Mouse (Mus musculus) midbrain, embryonic 15.5 days (tissue): ENCODE measurements around the gene Arpc5. TPM values are rescaled to one million over a fixed set of nuclear protein-coding genes. Genes with fewer than 3 reads are reported as not detected.

ENCODE experiments used
- ATAC-seq: fragments of 200-750 bp; cut with Nextera tagmentation; replicated peaks from 2 replicates; pipeline ENCODE4 v1.8.0; 2017; ENCODE audit warnings: moderate TSS enrichment
- H3K27ac ChIP-seq: fragments of 300-500 bp; sonication (generic); 2 replicates; pipeline ENCODE4 v1.5.1; 2015; ENCODE audit warnings: mild to moderate bottlenecking, inconsistent platforms
- H3K27me3 ChIP-seq: fragments of 300-500 bp; sonication (generic); replicated peaks from 2 replicates; pipeline ENCODE4 v1.6.1; 2015; ENCODE audit warnings: inconsistent platforms
- H3K36me3 ChIP-seq: fragments of 300-500 bp; sonication (generic); replicated peaks from 2 replicates; pipeline ENCODE4 v1.6.1; 2015; ENCODE audit warnings: inconsistent platforms
- H3K4me1 ChIP-seq: fragments of 300-500 bp; sonication (generic); 2 replicates; pipeline ENCODE4 v1.6.1; 2015; ENCODE audit warnings: inconsistent platforms
- H3K4me2 ChIP-seq: fragments of 300-500 bp; sonication (generic); 2 replicates; pipeline ENCODE4 v1.6.1; 2015; ENCODE audit warnings: inconsistent platforms, mild to moderate bottlenecking, moderate library complexity
- H3K4me3 ChIP-seq: fragments of 300-500 bp; sonication (generic); 2 replicates; pipeline ENCODE4 v1.5.1; 2015; ENCODE audit warnings: mild to moderate bottlenecking, inconsistent platforms
- H3K9ac ChIP-seq: fragments of 300-500 bp; sonication (generic); 2 replicates; pipeline ENCODE4 v1.6.1; 2015; ENCODE audit warnings: mild to moderate bottlenecking, inconsistent platforms
- H3K9me3 ChIP-seq: fragments of 300-500 bp; sonication (generic); 2 replicates; pipeline ENCODE4 v1.6.1; 2016; ENCODE audit warnings: inconsistent platforms
- whole genome bisulfite sequencing: fragments of 180-500 bp; shearing (Covaris S2); methylation state at CpG from one replicate; pipeline ENCODE4 v1.1.7; 2015; ENCODE audit warnings: mixed read lengths; 5-methylcytosine and 5-hydroxymethylcytosine counted together
- polyA plus RNA-seq: library from polyadenylated mRNA; unstranded; fragments of >200 nt; fragmentation: Nextera tagmentation; extraction: Ambion mirVana; gene quantifications from 2 replicates; pipeline ENCODE4 v1.2.1, GENCODE M21; 2015

Gene Arpc5
- polyA plus RNA-seq, 1 experiment from 2014 or later, result 344 TPM

DNA sequence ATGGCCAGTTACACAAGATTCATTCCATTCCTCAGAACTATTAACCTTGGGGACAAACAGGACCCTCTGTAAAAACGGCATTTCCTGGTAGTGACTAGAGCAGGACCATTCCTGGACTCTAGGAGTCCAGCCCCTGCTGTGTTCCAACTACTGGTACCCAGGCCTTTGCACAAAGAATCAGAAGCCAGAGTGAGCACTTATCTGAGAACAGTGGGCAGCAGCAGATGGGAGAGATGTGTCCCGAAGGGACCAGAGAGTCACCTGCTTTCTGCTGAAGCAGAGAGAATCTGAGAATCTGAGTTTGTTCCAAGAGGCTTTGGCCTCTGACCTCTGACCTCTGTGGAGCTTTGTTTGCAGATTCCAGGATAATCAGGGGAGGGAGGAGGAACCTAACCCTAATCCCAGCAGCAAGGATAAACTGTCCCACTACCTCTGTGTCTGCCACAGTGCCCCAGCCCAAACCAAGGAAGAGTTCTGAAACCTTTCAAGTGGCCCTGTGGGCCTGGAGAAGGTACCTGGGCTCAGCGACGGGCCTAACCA is 21.8 kb downstream of the Arpc5 start:
- Histone ChIP-seq H3K9me3 (no peaks in the 10 kb centered on the region), H3K4me2 (no peak overlapping the region), H3K9ac (no peak overlapping the region), H3K27ac (no peak overlapping the region), H3K36me3 (no peaks in the 10 kb centered on the region), H3K4me3 (no peak overlapping the region), H3K4me1 (no peaks in the 10 kb centered on the region), H3K27me3 (no peaks in the 10 kb centered on the region)
- 27% methylated on average over 4 of the region's 4 CpGs for WGBS
- ATAC-seq, result no peak

DNA sequence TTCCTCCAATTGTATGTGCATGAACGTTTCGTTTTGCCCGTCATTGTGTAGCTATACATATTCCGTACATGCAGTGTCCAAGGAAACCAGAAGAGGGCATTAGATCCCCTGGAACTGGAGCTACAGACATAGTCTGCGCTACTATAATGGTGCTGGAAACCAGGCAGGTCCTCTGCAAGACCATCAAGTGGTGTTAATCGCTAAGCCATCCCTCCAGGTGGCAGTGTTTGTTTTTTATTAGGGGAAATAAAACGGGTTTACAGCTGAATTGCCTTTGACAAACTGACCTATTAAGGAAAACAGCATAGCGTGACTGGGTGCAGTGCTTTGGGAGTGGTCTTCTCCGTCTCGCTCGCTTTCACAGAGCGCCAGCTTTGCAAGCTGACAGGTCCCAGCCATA is 23.9 kb downstream of the Arpc5 start:
- H3K9me3 ChIP-seq, result no peaks in the 10 kb centered on the region
- H3K4me2 ChIP-seq, result no peak overlapping the region
- H3K27me3 ChIP-seq, result no peaks in the 10 kb centered on the region
- no peak overlapping the region for H3K4me3 ChIP-seq
- no peaks in the 10 kb centered on the region for H3K36me3 ChIP-seq
- 30% methylated on average over 12 of the region's 12 CpGs for WGBS
- no peak overlapping the region for H3K27ac ChIP-seq
- no peak for ATAC-seq
- H3K4me1 ChIP-seq, result no peaks in the 10 kb centered on the region
- no peak overlapping the region for H3K9ac ChIP-seq

DNA sequence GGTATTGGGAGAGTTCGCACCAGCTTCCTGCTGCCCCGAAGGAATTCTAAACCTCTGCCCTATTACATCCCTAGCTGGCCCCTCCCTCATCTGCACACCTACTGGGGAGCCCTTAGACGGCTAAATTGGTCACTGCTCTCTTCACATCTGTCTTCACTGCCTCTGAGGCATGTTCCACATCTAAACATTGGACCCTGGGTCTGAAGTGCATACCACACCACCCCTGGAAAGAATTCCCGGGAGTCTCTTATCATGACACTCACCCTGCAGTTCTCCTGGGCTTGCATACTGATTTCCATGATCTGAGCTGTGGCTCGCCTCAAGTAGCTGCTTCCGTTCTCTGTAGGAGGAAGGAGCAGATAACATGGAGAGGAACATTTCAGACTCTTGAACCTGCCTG is 24.5 kb downstream of the Arpc5 start:
- Histone ChIP-seq H3K4me1 (no peaks in the 10 kb centered on the region), H3K4me3 (no peak overlapping the region), H3K27ac (no peak overlapping the region), H3K9ac (no peak overlapping the region), H3K27me3 (no peaks in the 10 kb centered on the region), H3K36me3 (no peaks in the 10 kb centered on the region), H3K9me3 (no peaks in the 10 kb centered on the region), H3K4me2 (no peak overlapping the region)
- no peak for ATAC-seq
- WGBS, result 28% methylated on average over 6 of the region's 6 CpGs

DNA sequence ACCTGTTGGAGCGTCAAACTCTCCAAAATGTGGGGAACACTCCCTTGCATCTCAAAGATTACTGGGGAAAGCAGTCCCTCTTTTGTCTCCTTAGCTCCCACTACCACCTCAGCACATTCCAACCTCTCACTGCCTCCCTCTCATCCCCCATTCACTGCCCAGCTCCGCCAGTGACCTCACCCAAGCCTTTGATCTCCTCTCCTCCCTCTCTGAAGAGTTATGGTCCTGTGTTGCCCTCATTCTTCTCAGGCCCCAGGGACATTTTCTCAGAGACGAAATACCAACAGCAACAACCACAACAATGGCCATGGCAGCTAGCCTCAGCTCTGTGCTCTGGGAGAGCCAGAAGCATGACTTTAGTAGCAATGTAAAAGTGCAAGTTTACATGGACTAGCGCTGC is 24.9 kb downstream of the Arpc5 start:
- 30% methylated on average over 4 of the region's 4 CpGs for WGBS
- no peak for ATAC-seq
- H3K36me3 ChIP-seq, result no peaks in the 10 kb centered on the region

DNA sequence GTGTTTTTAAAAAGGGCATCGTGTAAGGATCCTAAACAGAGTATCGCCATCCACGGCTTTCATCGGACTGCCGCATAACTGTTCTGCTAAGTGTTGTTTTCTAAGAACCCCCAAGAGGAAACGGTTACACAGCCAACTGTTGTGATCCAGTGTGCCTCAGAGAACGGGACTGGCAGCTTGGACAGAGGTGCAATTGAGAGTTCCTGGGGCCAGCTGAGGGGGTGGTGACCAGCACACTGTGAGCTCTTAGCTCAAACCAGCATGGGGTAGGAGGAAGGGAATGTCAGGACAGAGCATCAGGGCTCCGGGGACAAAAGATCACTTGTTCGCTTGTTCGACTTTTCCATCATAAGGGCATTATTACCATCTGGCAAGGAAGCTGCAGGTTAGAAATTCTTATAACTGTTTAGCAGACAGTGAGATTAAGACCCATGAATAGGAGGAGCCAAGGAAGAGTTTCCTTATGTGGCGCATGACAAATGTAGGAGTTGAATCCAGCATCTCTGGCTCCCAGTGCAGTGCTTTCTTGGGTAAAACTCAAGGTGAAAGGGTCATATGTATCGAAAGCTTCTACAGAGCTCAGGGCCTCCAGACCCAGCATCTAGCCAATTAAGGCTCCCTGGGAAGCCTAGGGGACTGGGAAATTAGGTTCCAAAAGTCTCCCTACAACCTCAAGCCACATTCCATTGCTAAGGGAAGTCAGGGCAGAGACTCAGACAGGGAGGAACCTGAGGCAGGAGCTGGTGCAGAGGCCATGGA is 26.6 kb downstream of the Arpc5 start:
- no peak overlapping the region; the same call in 1 of the 2 replicates for H3K4me2 ChIP-seq
- 19% methylated on average over 12 of the region's 12 CpGs for WGBS
- H3K36me3 ChIP-seq, result no peaks in the 10 kb centered on the region
- no peaks in the 10 kb centered on the region for H3K4me1 ChIP-seq
- no peaks in the 10 kb centered on the region for H3K9me3 ChIP-seq
- H3K27me3 ChIP-seq, result no peaks in the 10 kb centered on the region
- H3K27ac ChIP-seq, result no peak overlapping the region
- no peak overlapping the region for H3K9ac ChIP-seq
- ATAC-seq, result no peak
- no peak overlapping the region for H3K4me3 ChIP-seq

More for the DNA sequence above, 24.9 kb downstream of the Arpc5 start:
- Histone ChIP-seq H3K9ac (no peak overlapping the region), H3K4me3 (no peak overlapping the region), H3K27ac (no peak overlapping the region), H3K4me2 (no peak overlapping the region), H3K4me1 (no peaks in the 10 kb centered on the region), H3K9me3 (no peaks in the 10 kb centered on the region), H3K27me3 (no peaks in the 10 kb centered on the region)

DNA sequence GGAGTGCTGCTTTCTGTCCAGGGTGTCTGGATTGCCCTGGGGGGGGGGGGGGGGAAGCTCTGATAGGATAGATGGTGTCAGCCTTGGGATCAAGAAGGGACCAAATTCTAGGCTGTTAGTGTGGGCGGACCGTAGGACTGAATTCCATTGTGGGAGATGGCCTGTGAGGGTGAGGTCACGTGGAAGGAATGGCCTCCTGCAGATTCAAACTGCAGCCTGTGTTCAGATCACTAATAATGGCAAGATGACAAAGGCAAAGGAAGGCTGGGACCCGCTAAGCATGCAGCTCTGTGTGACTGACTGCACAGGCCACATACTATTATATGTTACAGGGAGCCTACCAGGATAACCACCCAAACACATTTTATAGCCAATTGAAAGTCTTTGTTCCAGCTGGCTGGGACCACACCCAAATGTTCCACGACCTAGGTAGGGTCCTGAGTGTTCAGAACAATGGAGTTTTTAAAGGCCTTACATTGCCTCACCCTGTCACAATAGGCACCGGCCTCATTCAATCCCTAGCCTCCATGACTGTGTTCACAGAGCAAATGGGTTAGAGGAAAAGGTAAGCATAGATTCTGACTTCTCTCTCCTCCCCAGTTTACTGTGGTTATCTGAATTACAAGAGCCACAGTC is 27.3 kb downstream of the Arpc5 start:
- no peaks in the 10 kb centered on the region for H3K27me3 ChIP-seq
- H3K36me3 ChIP-seq, result no peaks in the 10 kb centered on the region
- H3K4me2 ChIP-seq, result no peak overlapping the region
- H3K4me3 ChIP-seq, result no peak overlapping the region
- WGBS, result 31% methylated on average over 6 of the region's 6 CpGs
- no peak overlapping the region for H3K27ac ChIP-seq
- no peaks in the 10 kb centered on the region for H3K9me3 ChIP-seq
- no peak for ATAC-seq
- no peaks in the 10 kb centered on the region for H3K4me1 ChIP-seq
- H3K9ac ChIP-seq, result no peak overlapping the region

DNA sequence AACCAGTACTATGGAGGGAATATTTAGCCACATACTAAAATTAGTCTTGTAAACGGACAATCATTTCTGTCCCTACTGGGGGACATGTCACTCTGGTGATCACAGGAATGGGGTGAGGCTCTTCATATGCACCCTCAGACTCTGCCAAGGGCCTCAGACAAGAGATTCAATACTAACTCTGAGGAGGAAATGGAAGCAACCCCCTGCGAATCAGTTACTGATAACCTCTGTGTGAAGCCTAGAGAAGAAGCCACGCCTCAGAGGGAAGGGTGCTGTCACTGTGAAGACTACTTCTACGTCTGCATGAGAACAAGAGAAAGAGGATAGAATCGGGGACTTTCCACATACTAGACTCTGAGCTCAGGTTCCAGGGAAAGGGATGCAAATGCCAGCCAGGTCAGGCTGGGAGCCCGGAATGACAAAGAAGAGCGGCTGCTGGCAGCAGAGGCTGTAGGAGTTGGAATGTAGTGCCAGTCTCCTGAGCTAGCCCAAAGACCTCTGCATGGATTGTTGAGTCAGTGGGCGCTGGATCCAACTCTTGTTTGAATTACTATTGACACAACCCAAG is 29.4 kb downstream of the Arpc5 start:
- Histone ChIP-seq H3K4me3 (no peak overlapping the region), H3K36me3 (no peaks in the 10 kb centered on the region), H3K4me1 (peaks cover 5% of the 10 kb centered on the region), H3K4me2 (no peak overlapping the region), H3K9ac (no peak overlapping the region), H3K9me3 (no peaks in the 10 kb centered on the region), H3K27me3 (no peaks in the 10 kb centered on the region), H3K27ac (no peak overlapping the region)
- 72% methylated on average over 8 of the region's 8 CpGs for WGBS
- no peak for ATAC-seq

DNA sequence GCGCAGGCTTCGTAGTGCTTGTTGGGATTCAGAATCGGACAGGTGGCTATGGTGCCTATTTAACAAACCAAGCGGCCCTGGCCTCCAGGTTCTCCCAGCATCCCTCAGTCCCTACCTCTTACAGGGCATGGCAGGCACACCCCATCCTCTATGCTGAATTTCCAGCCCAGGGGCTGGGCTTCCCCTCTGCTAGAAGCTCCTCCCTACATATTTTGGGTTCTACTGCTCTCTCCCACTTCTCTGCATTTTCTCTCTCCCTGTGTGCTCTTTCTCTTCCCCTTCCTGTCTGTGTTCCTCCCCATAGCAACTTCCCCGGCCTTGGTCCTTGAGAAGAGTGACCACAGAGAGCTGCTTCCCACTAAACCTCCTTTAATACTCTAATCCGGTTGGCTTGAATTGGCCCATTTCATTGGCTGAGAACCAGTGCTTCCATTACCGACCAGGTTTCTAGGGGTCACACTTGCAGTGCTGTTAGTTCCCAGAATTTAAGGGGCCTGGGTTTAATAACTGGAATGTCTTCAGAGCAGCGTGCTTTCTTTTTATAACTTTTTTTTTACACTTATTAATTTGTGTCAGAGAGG is 30.4 kb downstream of the Arpc5 start:
- Histone ChIP-seq H3K9me3 (no peaks in the 10 kb centered on the region), H3K4me1 (peaks cover 5% of the 10 kb centered on the region), H3K27ac (no peak overlapping the region), H3K27me3 (no peaks in the 10 kb centered on the region), H3K4me2 (no peak overlapping the region), H3K9ac (no peak overlapping the region), H3K36me3 (no peaks in the 10 kb centered on the region), H3K4me3 (no peak overlapping the region)
- 84% methylated on average over 8 of the region's 8 CpGs for WGBS
- no peak for ATAC-seq

DNA sequence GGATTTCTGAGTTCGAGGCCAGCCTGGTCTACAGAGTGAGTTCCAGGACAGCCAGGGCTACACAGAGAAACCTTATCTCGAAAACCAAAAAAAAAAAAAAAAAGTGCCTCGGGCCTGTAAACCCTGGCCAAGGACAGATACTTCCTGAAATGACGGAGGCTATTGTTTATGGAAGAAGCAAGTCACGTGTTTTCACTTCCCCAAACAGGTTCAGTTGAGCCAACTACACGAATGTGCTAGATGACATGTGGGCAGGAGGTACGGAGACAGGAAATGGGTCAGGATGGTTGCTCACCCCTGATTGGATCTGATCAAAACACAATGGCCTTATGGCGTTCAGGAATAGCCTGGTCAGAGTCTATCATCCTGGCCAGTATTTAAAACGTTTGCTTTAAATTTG is 31.8 kb downstream of the Arpc5 start:
- H3K4me1 ChIP-seq, result peaks cover 5% of the 10 kb centered on the region
- H3K9me3 ChIP-seq, result no peaks in the 10 kb centered on the region
- no peak overlapping the region for H3K27ac ChIP-seq
- H3K36me3 ChIP-seq, result no peaks in the 10 kb centered on the region
- no peaks in the 10 kb centered on the region for H3K27me3 ChIP-seq
- no peak overlapping the region for H3K4me3 ChIP-seq
- 88% methylated on average over 9 of the region's 9 CpGs for WGBS
- H3K4me2 ChIP-seq, result no peak overlapping the region
- no peak overlapping the region for H3K9ac ChIP-seq
- ATAC-seq, result no peak

DNA sequence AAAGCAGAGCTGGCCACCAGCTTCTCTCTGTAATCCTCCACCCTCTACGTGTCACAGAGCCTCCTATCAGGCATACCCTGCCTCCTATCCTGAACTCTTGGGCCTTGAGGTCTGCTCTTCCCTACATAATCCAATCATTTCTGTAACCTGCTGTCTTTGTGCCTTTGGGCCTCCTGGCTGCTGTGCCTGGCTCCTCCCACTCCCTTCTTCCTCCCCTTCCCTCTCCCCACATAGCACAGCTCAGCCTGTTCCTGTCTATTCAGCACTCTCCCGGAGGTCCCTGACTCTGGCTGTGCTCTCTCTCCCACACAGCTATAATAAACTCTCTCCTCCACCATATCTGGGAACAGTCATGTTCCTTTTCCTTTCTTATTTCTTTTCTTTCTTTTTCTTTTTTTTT is 33.6 kb downstream of the Arpc5 start, which contains the start of gene Ncf2:
TSS of gene Ncf2 (plus strand) at position 298 of the 400 bp plus-strand sequence.
- Histone ChIP-seq H3K4me1 (peaks cover 5% of the 10 kb centered on the region), H3K9me3 (no peaks in the 10 kb centered on the region), H3K36me3 (no peaks in the 10 kb centered on the region), H3K4me3 (no peak within 1 kb of the TSS), H3K9ac (no peak within 1 kb of the TSS), H3K27ac (no peak within 1 kb of the TSS), H3K27me3 (no peaks in the 10 kb centered on the region), H3K4me2 (no peak within 1 kb of the TSS)
- ATAC-seq, result peak; percentile 78
- 8% methylated on average over 2 of the region's 2 CpGs for WGBS

DNA sequence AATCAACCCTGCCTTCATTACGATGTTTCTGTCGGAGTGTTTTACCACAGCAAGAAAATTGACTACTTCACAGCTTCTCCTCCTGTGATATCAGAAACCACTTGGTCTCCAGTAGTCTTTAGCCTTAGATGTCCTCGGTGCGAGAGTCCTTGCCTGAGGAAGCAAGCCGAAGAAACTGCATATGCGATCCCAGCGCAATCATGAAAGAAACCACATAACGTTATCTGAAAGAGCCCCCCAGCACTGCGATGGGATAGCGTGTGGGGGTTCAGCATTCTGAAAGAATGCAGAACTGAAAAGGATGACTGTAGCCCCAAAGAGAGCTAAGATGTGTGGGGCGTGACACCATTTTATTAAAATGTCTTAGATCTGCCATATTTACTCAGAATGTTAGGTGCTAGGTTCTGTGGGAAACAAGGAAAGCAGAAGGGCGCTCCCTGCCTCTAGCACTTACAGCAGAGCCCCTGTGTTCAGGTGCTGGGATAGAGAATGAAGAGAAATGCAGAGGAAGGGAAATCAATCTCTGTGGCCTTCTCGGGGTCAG is 34.4 kb downstream of the Arpc5 start:
- Histone ChIP-seq H3K36me3 (no peaks in the 10 kb centered on the region), H3K9ac (no peak overlapping the region), H3K4me1 (peaks cover 5% of the 10 kb centered on the region), H3K9me3 (no peaks in the 10 kb centered on the region), H3K27me3 (no peaks in the 10 kb centered on the region), H3K27ac (no peak overlapping the region), H3K4me2 (no peak overlapping the region), H3K4me3 (no peak overlapping the region)
- 88% methylated on average over 13 of the region's 13 CpGs for WGBS
- no peak for ATAC-seq

DNA sequence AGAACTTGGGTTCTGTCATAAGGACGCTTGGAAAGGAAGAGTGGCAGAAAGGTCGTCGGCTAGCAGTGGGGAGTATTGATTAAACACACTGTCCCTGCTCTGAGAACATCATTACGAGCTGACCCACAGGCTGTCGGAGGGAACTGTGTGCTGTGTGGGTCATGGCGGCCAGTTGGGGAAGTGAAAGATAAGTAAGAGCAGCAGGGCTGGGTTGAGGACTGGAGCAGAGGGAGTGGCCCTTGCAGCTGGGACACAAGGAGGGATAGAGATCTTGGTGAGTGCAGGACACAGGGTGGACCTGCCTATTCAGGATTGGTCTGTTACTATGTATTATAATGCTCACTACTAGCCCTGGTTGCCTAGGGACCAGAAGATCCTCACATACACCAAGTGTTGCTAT is 38.6 kb downstream of the Arpc5 start:
- WGBS, result 86% methylated on average over 6 of the region's 6 CpGs
- no peaks in the 10 kb centered on the region for H3K9me3 ChIP-seq
- H3K36me3 ChIP-seq, result no peaks in the 10 kb centered on the region
- no peak overlapping the region for H3K27ac ChIP-seq
- H3K4me3 ChIP-seq, result no peak overlapping the region
- ATAC-seq, result no peak
- H3K9ac ChIP-seq, result no peak overlapping the region
- H3K4me1 ChIP-seq, result peaks cover 2% of the 10 kb centered on the region
- no peaks in the 10 kb centered on the region for H3K27me3 ChIP-seq
- no peak overlapping the region for H3K4me2 ChIP-seq
